Mouse (Mus musculus) bone marrow, adult 2 months (tissue): ENCODE measurements around the gene Wasl. TPM values are rescaled to one million over a fixed set of nuclear protein-coding genes. Genes with fewer than 3 reads are reported as not detected.

Experiments
- H3K27ac ChIP-seq: fragments of 200-500 bp; 2 replicates; pipeline ENCODE4 v1.5.1; 2012; ENCODE audit warnings: low read depth, mild to moderate bottlenecking, control low read depth, inconsistent platforms, low read length; ENCODE audit not compliant: control insufficient read depth, poor library complexity, insufficient read depth
- H3K4me1 ChIP-seq: fragments of 200-500 bp; 2 replicates; pipeline ENCODE4 v1.6.1; 2011; ENCODE audit warnings: low read length; ENCODE audit not compliant: control insufficient read depth, insufficient read depth
- H3K4me3 ChIP-seq: fragments of 200-500 bp; replicated peaks from 2 replicates; pipeline ENCODE3; 2011; ENCODE audit warnings: mild to moderate bottlenecking, low read depth, low read length, control low read depth; ENCODE audit not compliant: control insufficient read depth
- CTCF ChIP-seq: fragments of 200-500 bp; IDR thresholded peaks from 2 replicates; pipeline ENCODE4 v1.5.1; 2011; ENCODE audit warnings: low read length, control low read depth; ENCODE audit not compliant: control insufficient read depth, insufficient read depth
- POLR2A ChIP-seq: fragments of 200-500 bp; IDR thresholded peaks from 2 replicates; pipeline ENCODE4 v1.6.1; 2011; ENCODE audit warnings: low read depth, mild to moderate bottlenecking, control low read depth, low read length, borderline replicate concordance; ENCODE audit not compliant: control insufficient read depth
- WGBS: fragments of 180-500 bp; shearing (Covaris S2); methylation state at CpG from one replicate; pipeline ENCODE4 v1.1.7; 2018; 5-methylcytosine and 5-hydroxymethylcytosine counted together
- polyA plus RNA-seq: library from polyadenylated mRNA; stranded (reverse); fragments of >200 nt; gene quantifications from 2 replicates; pipeline ENCODE4 v1.2.4, GENCODE M21; 2011; ENCODE audit warnings: low replicate concordance; ENCODE audit not compliant: missing spikeins, insufficient read depth, insufficient read length

Gene Wasl
- polyA plus RNA-seq, 1 experiment: 14.5 TPM

DNA sequence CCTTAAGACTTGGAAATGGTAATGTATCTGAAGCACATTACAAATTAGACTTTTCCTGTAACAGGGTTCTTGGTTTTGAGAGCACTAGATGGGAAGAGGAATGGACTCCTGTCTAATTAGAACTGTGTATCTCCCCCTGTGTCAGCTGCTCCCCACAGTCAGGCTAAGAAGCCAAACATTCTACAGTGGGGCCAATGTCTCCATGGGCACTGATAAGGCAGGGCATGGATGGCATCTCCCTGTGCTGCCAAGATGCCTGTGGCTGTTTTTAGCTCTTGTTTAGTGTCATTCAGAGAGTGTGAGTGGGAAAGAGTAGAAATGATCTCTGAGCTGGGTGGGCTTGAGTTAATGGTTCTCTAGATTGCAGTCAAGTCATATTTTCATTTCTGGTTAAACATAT, 91.5 kb downstream of the Wasl start:
- Histone ChIP-seq H3K4me1 (no peaks in the 10 kb centered on the region), H3K4me3 (no peak overlapping the region), H3K27ac (no peak overlapping the region)
- TF ChIP-seq CTCF (no peak), POLR2A (no peak)

DNA sequence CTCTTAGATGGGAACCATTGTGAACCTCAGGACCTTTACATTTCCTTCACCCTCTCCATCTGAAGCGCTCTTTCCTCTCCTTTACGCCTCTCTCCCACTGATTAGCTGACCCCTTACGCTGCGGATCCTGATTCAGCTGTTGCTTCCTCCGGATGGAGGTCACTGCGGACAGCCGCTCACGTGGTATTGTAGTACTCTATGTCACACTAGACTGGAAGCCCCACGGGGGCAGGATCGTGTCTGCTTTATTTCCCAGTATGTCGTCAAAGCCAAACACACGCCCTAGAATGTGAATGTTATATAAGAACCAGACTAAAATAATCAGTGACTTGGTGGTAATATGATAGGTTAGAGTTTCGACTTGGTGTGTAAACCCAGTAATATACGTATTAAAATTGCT, 92.4 kb downstream of the Wasl start:
- 86% methylated on average over 14 of the region's 14 CpGs for WGBS
- Histone ChIP-seq H3K4me1 (no peaks in the 10 kb centered on the region), H3K27ac (no peak overlapping the region), H3K4me3 (no peak overlapping the region)
- TF ChIP-seq CTCF (no peak), POLR2A (no peak)

DNA sequence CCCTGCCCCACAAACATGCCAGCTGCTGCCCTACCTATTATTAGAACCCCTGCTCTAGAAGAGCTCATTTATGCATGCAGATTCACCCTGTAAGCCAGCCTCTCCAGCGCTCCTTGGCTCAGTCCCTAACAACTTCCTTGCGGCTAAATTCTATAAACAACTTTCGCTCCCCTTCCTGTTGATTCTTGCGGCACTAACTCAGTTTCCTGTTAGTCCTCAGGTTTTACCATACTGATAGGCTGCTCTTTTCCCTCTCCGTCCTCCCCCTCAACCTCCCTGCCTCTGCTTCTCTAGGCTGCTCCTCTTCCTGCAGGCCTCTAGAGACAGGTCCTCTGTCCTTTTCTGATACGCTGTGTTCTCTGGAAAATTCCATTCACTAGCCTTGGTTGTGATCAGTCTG, 93.7 kb downstream of the Wasl start:
- TF ChIP-seq POLR2A: no peak
- TF ChIP-seq CTCF: no peak
- WGBS: 49% methylated on average over 6 of the region's 6 CpGs
- Histone ChIP-seq H3K27ac (no peak overlapping the region), H3K4me3 (no peak overlapping the region), H3K4me1 (no peaks in the 10 kb centered on the region)

DNA sequence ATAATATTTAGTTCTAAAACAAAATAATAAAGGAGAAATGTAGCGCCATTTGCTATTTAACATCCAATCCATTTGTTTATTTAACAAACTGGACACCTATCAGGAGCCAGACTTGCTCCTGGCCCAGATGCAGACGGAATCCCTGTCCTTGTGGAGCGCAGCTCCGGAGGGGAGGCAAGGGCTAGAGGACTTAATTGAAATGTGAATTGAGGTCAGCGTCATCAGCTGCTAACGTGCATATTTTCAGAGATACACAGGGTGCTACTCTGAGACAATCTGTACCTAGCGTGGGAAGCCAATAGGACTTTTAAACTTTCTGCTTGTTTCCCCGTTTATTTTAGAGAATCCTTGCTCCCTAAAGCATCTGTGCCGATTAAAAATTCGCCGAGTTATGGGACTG, 94.5 kb downstream of the Wasl start:
- H3K4me3 ChIP-seq: no peak overlapping the region
- 82% methylated on average over 11 of the region's 11 CpGs for WGBS
- no peaks in the 10 kb centered on the region for H3K4me1 ChIP-seq
- TF ChIP-seq POLR2A: no peak
- no peak for TF ChIP-seq CTCF
- H3K27ac ChIP-seq: no peak overlapping the region

DNA sequence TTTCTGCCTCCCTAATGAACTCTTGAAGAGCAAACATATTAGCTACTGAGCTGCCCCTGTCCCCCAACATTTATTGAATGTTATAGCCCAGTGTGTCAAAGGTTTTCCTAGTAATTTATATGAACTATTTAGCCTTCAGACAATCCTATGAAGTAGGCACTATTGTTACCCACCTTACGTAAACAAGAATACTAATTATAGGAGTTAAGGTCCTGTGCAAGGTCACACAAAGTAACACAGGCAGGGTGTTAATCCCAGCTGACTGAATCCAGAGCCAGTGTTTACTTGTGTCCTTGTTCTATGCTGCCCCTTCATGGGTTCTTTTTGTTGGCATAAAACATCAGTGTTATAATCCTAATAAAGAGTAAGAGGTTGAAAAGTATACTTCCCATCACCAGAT, 95.1 kb downstream of the Wasl start:
- TF ChIP-seq CTCF (no peak), POLR2A (no peak)
- no peaks in the 10 kb centered on the region for H3K4me1 ChIP-seq
- H3K4me3 ChIP-seq: no peak overlapping the region
- no peak overlapping the region for H3K27ac ChIP-seq
- WGBS: 89% methylated on average over 1 of the region's 1 CpGs

DNA sequence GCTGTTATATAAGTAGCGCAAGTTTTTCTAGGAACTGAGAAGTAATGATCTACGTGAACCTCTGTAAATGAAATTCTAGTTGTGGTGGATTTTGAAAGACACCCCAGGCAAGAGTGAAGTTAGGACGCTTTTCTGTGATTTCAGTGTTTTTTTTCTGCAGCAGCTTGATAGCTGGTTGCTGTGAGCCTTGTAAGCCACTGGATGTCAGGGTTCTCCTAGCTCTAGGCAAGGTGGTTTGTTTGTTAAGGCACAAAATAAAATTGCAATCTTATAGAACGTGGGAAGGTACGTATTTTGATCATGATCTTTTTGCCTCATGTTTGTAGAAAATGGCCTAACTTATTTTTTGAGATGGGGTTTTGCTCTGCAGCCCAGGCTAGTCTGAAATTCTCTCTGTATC, 95.8 kb downstream of the Wasl start:
- no peak for TF ChIP-seq CTCF
- no peak for TF ChIP-seq POLR2A
- Histone ChIP-seq H3K27ac (no peak overlapping the region), H3K4me3 (no peak overlapping the region), H3K4me1 (no peaks in the 10 kb centered on the region)
- 73% methylated on average over 5 of the region's 5 CpGs for WGBS

DNA sequence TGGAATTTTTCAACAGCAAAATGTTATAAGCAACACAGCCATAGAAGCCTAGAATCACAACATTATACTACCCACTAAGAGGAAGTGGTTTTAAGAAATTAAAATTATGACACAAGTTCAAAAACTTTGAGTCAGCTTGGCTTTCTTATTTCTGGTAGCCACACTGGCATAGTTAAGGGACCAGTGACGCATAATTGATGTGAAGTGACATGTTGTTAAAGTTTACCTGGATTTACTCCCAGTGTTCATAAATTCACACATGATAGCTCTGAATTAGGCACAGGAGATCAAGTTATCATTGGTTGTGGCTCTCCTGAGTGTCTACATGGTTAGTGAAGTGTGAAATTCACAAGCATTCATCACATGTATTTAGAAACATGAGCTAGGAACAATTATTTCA, 99.9 kb downstream of the Wasl start:
- no peaks in the 10 kb centered on the region for H3K4me1 ChIP-seq
- no peak for TF ChIP-seq POLR2A
- TF ChIP-seq CTCF: no peak
- 58% methylated on average over 1 of the region's 1 CpGs for WGBS
- H3K27ac ChIP-seq: no peak overlapping the region
- H3K4me3 ChIP-seq: no peak overlapping the region

DNA sequence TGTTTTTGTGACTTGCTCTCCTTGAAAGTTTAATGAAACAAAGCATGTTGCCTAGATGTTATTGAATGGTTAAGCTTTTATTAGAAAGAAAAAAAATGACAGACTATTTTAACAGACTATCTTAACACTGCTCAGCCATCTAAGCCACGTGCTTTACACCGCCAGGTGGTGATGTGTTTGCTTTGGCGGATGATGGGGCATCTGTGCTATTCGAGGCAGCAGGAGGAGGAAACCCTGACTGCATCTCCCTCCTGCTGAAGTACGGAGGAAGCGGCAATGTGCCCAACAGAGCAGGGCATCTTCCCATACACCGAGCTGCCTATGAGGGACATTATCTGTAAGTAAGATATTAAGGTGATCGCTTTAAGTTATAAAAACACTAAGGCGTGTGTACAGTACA, 100.7 kb downstream of the Wasl start:
- no peak overlapping the region for H3K27ac ChIP-seq
- 71% methylated on average over 9 of the region's 9 CpGs for WGBS
- H3K4me3 ChIP-seq: no peak overlapping the region
- no peak for TF ChIP-seq POLR2A
- no peak for TF ChIP-seq CTCF
- no peaks in the 10 kb centered on the region for H3K4me1 ChIP-seq

Other genes with a start within 250 kb of the Wasl start
- gene Iqub, start 149.9 kb downstream of the Wasl start, polyA plus RNA-seq: not detected in 2 replicates
- 118 and 221 TPM in 2 replicates for gene Ndufa5, start 137.0 kb downstream of the Wasl start, polyA plus RNA-seq
- gene Asb15, start 136.9 kb downstream of the Wasl start, polyA plus RNA-seq: 0.70 TPM in 1 of 2 replicates, not detected in the other
- gene Lmod2, start 67.2 kb downstream of the Wasl start, polyA plus RNA-seq: 1.8 TPM in 1 of 2 replicates, not detected in the other
- not detected in 2 replicates for gene Hyal6, start 68.2 kb upstream of the Wasl start, polyA plus RNA-seq
- not detected in 2 replicates for gene Hyal4, start 83.3 kb upstream of the Wasl start, polyA plus RNA-seq
- not detected in 2 replicates for gene Spam1, start 126.2 kb upstream of the Wasl start, polyA plus RNA-seq
- gene Hyal5, start 193.0 kb upstream of the Wasl start, polyA plus RNA-seq: not detected in 2 replicates